Mouse (Mus musculus): Measurements from ENCODE around the gene Vstm2l. TPM values are rescaled to one million over a fixed set of nuclear protein-coding genes. Genes with fewer than 3 reads are reported as not detected.

Gene Vstm2l
- not detected in 4 replicates for total RNA-seq (2023; ENCODE audit: inconsistent age)

GRCm38 (mm10) chr2:157914105-157914764 lies at the start of gene Vstm2l:
Vstm2l (plus strand) TSS chr2:157914653.

Other genes with a start within 250 kb of the Vstm2l start
- 29.3 to 33.4 TPM (median 32.4 TPM) in 4 replicates for gene Ctnnbl1, start 177.3 kb upstream of the Vstm2l start, total RNA-seq (2023; ENCODE audit: inconsistent age)
- 33.2 to 36.7 TPM (median 34.5 TPM) in 4 replicates for gene Tti1, start 113.8 kb downstream of the Vstm2l start, total RNA-seq (2023; ENCODE audit: inconsistent age)
- gene Rprd1b, start 113.8 kb downstream of the Vstm2l start, total RNA-seq (2023; ENCODE audit: inconsistent age) = 26.5 to 29.2 TPM (median 27.5 TPM) in 4 replicates
- gene Tgm2, start 231.8 kb downstream of the Vstm2l start, total RNA-seq (2023; ENCODE audit: inconsistent age) = 3.3 to 4.9 TPM (median 3.7 TPM) in 4 replicates